Mouse (Mus musculus): ENCODE results near the gene Fat3.

GRCm38 (mm10) chr9:15912735-15913134 is 588.4 kb downstream of the Fat3 start:
- TF ChIP-seq POLR2A (IDR thresholded peaks at IDR 0.05; ENCODE audit: borderline replicate concordance, low read depth, low read length) (no peak), CTCF (IDR thresholded peaks at IDR 0.05; ENCODE audit: low read depth, low read length) (no peak)

Data from bone marrow macrophage, adult 2 months (primary cell).